Mouse (Mus musculus): Measurements from ENCODE around the gene Plod1. TPM values are rescaled to one million over a fixed set of nuclear protein-coding genes. Genes with fewer than 3 reads are reported as not detected.

Plod1 gene
- polyA plus RNA-seq, 1 experiment from 2014 or later = 56.4 TPM

GRCm38 (mm10) chr4:147940576-147941044 lies 4.0 kb upstream of the Plod1 start, which contains the start of gene 2510039O18Rik:
2510039O18Rik (plus strand) TSS chr4:147940895.
- under 1% methylated on average over 31 of the region's 35 CpGs for WGBS
- peak within 1 kb of the TSS; percentile 98 for H3K4me2 ChIP-seq (ENCODE audit: low read depth, low read length)
- H3K36me3 ChIP-seq (ENCODE audit: control insufficient read depth, insufficient read depth, low read length) = peaks cover 8% of the 10 kb centered on the region
- no peaks in the 10 kb centered on the region for H3K27me3 ChIP-seq (ENCODE audit: control insufficient read depth, insufficient read depth, low read length)
- H3K27ac ChIP-seq (ENCODE audit: low read length) = peak within 1 kb of the TSS; percentile 83
- peak within 1 kb of the TSS; percentile 82 for H3K4me3 ChIP-seq (replicated peaks; ENCODE audit: low read length)
- no peaks in the 10 kb centered on the region for H3K9me3 ChIP-seq (replicated peaks; ENCODE audit: control insufficient read depth, low read length)
- peak; percentile 76 for ATAC-seq (ENCODE audit: insufficient read depth, low FRiP score)
- H3K4me1 ChIP-seq (ENCODE audit: control insufficient read depth, insufficient read depth, low read length) = peaks cover 30% of the 10 kb centered on the region
- peak within 1 kb of the TSS; percentile 90 for H3K9ac ChIP-seq (ENCODE audit: low read length)

- no peak for ATAC-seq (ENCODE audit: insufficient read depth, low FRiP score)
- Histone ChIP-seq H3K9ac (ENCODE audit: low read length) (no peak overlapping the region), H3K9me3 (replicated peaks; ENCODE audit: control insufficient read depth, low read length) (no peaks in the 10 kb centered on the region), H3K4me3 (replicated peaks; ENCODE audit: low read length) (peak overlapping the region; percentile 82; the same call in 1 of the 2 replicates), H3K27ac (ENCODE audit: low read length) (peak overlapping the region; percentile 83), H3K27me3 (ENCODE audit: control insufficient read depth, insufficient read depth, low read length) (no peaks in the 10 kb centered on the region), H3K4me2 (ENCODE audit: low read depth, low read length) (peak overlapping the region; percentile 32; the same call in 1 of the 2 replicates), H3K4me1 (ENCODE audit: control insufficient read depth, insufficient read depth, low read length) (peaks cover 34% of the 10 kb centered on the region), H3K36me3 (ENCODE audit: control insufficient read depth, insufficient read depth, low read length) (peaks cover 7% of the 10 kb centered on the region)
- 43% methylated on average over 9 of the region's 9 CpGs for WGBS
These were observed 3.5 kb upstream of the Plod1 start for GRCm38 (mm10) chr4:147940111-147940510.

- H3K4me1 ChIP-seq (ENCODE audit: control insufficient read depth, insufficient read depth, low read length) = peaks cover 41% of the 10 kb centered on the region
- no peaks in the 10 kb centered on the region for H3K36me3 ChIP-seq (ENCODE audit: control insufficient read depth, insufficient read depth, low read length)
- H3K9me3 ChIP-seq (replicated peaks; ENCODE audit: control insufficient read depth, low read length) = no peaks in the 10 kb centered on the region
- H3K9ac ChIP-seq (ENCODE audit: low read length) = no peak overlapping the region
- 47% methylated on average over 14 of the region's 14 CpGs for WGBS
- no peak overlapping the region for H3K4me2 ChIP-seq (ENCODE audit: low read depth, low read length)
- no peak for ATAC-seq (ENCODE audit: insufficient read depth, low FRiP score)
- no peaks in the 10 kb centered on the region for H3K27me3 ChIP-seq (ENCODE audit: control insufficient read depth, insufficient read depth, low read length)
- H3K27ac ChIP-seq (ENCODE audit: low read length) = peak overlapping the region; percentile 42
- no peak overlapping the region for H3K4me3 ChIP-seq (replicated peaks; ENCODE audit: low read length)
These were observed 1.9 kb upstream of the Plod1 start for GRCm38 (mm10) chr4:147938148-147939096.

- Histone ChIP-seq H3K9me3 (replicated peaks; ENCODE audit: control insufficient read depth, low read length) (no peaks in the 10 kb centered on the region), H3K36me3 (ENCODE audit: control insufficient read depth, insufficient read depth, low read length) (no peaks in the 10 kb centered on the region), H3K4me1 (ENCODE audit: control insufficient read depth, insufficient read depth, low read length) (peaks cover 33% of the 10 kb centered on the region), H3K27ac (ENCODE audit: low read length) (peak overlapping the region; percentile 42), H3K4me3 (replicated peaks; ENCODE audit: low read length) (no peak overlapping the region), H3K27me3 (ENCODE audit: control insufficient read depth, insufficient read depth, low read length) (no peaks in the 10 kb centered on the region), H3K9ac (ENCODE audit: low read length) (no peak overlapping the region), H3K4me2 (ENCODE audit: low read depth, low read length) (no peak overlapping the region)
- ATAC-seq (ENCODE audit: insufficient read depth, low FRiP score) = no peak
- 66% methylated on average over 5 of the region's 5 CpGs for WGBS
These were observed 919 bp upstream of the Plod1 start for GRCm38 (mm10) chr4:147937486-147937885.

- H3K9ac ChIP-seq (ENCODE audit: low read length) = peak overlapping the region; percentile 87
These were observed 454 bp upstream of the Plod1 start for GRCm38 (mm10) chr4:147937021-147937420.

GRCm38 (mm10) chr4:147935904-147936303 lies 663 bp downstream of the Plod1 start:
- peak overlapping the region; percentile 75 for H3K4me3 ChIP-seq (replicated peaks; ENCODE audit: low read length)
- peaks cover 24% of the 10 kb centered on the region for H3K4me1 ChIP-seq (ENCODE audit: control insufficient read depth, insufficient read depth, low read length)
- whole genome bisulfite sequencing = 16% methylated on average over 9 of the region's 9 CpGs
- no peaks in the 10 kb centered on the region for H3K27me3 ChIP-seq (ENCODE audit: control insufficient read depth, insufficient read depth, low read length)
- H3K9me3 ChIP-seq (replicated peaks; ENCODE audit: control insufficient read depth, low read length) = no peaks in the 10 kb centered on the region
- ATAC-seq (ENCODE audit: insufficient read depth, low FRiP score) = no peak
- peak overlapping the region; percentile 81 for H3K4me2 ChIP-seq (ENCODE audit: low read depth, low read length)
- H3K36me3 ChIP-seq (ENCODE audit: control insufficient read depth, insufficient read depth, low read length) = no peaks in the 10 kb centered on the region
- peak overlapping the region; percentile 87 for H3K9ac ChIP-seq (ENCODE audit: low read length)
- H3K27ac ChIP-seq (ENCODE audit: low read length) = no peak overlapping the region; the same call in 1 of the 2 replicates

More at GRCm38 (mm10) chr4:147937021-147937420, 454 bp upstream of the Plod1 start:
- ATAC-seq (ENCODE audit: insufficient read depth, low FRiP score) = no peak
- Histone ChIP-seq H3K9me3 (replicated peaks; ENCODE audit: control insufficient read depth, low read length) (no peaks in the 10 kb centered on the region), H3K27me3 (ENCODE audit: control insufficient read depth, insufficient read depth, low read length) (no peaks in the 10 kb centered on the region), H3K4me1 (ENCODE audit: control insufficient read depth, insufficient read depth, low read length) (peaks cover 30% of the 10 kb centered on the region), H3K27ac (ENCODE audit: low read length) (no peak overlapping the region), H3K4me2 (ENCODE audit: low read depth, low read length) (peak overlapping the region; percentile 81), H3K4me3 (replicated peaks; ENCODE audit: low read length) (peak overlapping the region; percentile 75), H3K36me3 (ENCODE audit: control insufficient read depth, insufficient read depth, low read length) (no peaks in the 10 kb centered on the region)
- WGBS = 38% methylated on average over 3 of the region's 3 CpGs

GRCm38 (mm10) chr4:147934611-147935010 lies 2.0 kb downstream of the Plod1 start:
- WGBS = 72% methylated on average over 4 of the region's 4 CpGs
- no peaks in the 10 kb centered on the region for H3K27me3 ChIP-seq (ENCODE audit: control insufficient read depth, insufficient read depth, low read length)
- ATAC-seq (ENCODE audit: insufficient read depth, low FRiP score) = no peak
- no peaks in the 10 kb centered on the region for H3K9me3 ChIP-seq (replicated peaks; ENCODE audit: control insufficient read depth, low read length)
- no peak overlapping the region for H3K27ac ChIP-seq (ENCODE audit: low read length)
- H3K4me3 ChIP-seq (replicated peaks; ENCODE audit: low read length) = no peak overlapping the region
- H3K4me1 ChIP-seq (ENCODE audit: control insufficient read depth, insufficient read depth, low read length) = peaks cover 24% of the 10 kb centered on the region
- no peaks in the 10 kb centered on the region for H3K36me3 ChIP-seq (ENCODE audit: control insufficient read depth, insufficient read depth, low read length)
- no peak overlapping the region for H3K4me2 ChIP-seq (ENCODE audit: low read depth, low read length)
- no peak overlapping the region for H3K9ac ChIP-seq (ENCODE audit: low read length)

- 50% methylated on average over 3 of the region's 3 CpGs for WGBS
- no peak overlapping the region for H3K4me3 ChIP-seq (replicated peaks; ENCODE audit: low read length)
- H3K4me1 ChIP-seq (ENCODE audit: control insufficient read depth, insufficient read depth, low read length) = peaks cover 24% of the 10 kb centered on the region
- no peak overlapping the region for H3K27ac ChIP-seq (ENCODE audit: low read length)
- no peaks in the 10 kb centered on the region for H3K36me3 ChIP-seq (ENCODE audit: control insufficient read depth, insufficient read depth, low read length)
- H3K9me3 ChIP-seq (replicated peaks; ENCODE audit: control insufficient read depth, low read length) = no peaks in the 10 kb centered on the region
- ATAC-seq (ENCODE audit: insufficient read depth, low FRiP score) = no peak
- no peak overlapping the region for H3K4me2 ChIP-seq (ENCODE audit: low read depth, low read length)
- H3K27me3 ChIP-seq (ENCODE audit: control insufficient read depth, insufficient read depth, low read length) = no peaks in the 10 kb centered on the region
- no peak overlapping the region for H3K9ac ChIP-seq (ENCODE audit: low read length)
These were observed 2.4 kb downstream of the Plod1 start for GRCm38 (mm10) chr4:147934134-147934533.

GRCm38 (mm10) chr4:147930946-147931345 lies 5.6 kb downstream of the Plod1 start:
- H3K4me2 ChIP-seq (ENCODE audit: low read depth, low read length) = no peak overlapping the region
- H3K9me3 ChIP-seq (replicated peaks; ENCODE audit: control insufficient read depth, low read length) = no peaks in the 10 kb centered on the region
- WGBS = 91% methylated on average over 14 of the region's 14 CpGs
- H3K9ac ChIP-seq (ENCODE audit: low read length) = no peak overlapping the region
- H3K27me3 ChIP-seq (ENCODE audit: control insufficient read depth, insufficient read depth, low read length) = no peaks in the 10 kb centered on the region
- H3K27ac ChIP-seq (ENCODE audit: low read length) = no peak overlapping the region
- no peaks in the 10 kb centered on the region for H3K36me3 ChIP-seq (ENCODE audit: control insufficient read depth, insufficient read depth, low read length)
- peaks cover 16% of the 10 kb centered on the region for H3K4me1 ChIP-seq (ENCODE audit: control insufficient read depth, insufficient read depth, low read length)
- no peak for ATAC-seq (ENCODE audit: insufficient read depth, low FRiP score)
- H3K4me3 ChIP-seq (replicated peaks; ENCODE audit: low read length) = no peak overlapping the region

Data from stomach, embryonic 16.5 days (tissue).